Mouse (Mus musculus): Measurements from ENCODE around the gene Piwil1. TPM values are rescaled to one million over a fixed set of nuclear protein-coding genes. Genes with fewer than 3 reads are reported as not detected.

Piwil1 gene
- total and polyA plus RNA-seq, 3 experiments, result not detected

DNA sequence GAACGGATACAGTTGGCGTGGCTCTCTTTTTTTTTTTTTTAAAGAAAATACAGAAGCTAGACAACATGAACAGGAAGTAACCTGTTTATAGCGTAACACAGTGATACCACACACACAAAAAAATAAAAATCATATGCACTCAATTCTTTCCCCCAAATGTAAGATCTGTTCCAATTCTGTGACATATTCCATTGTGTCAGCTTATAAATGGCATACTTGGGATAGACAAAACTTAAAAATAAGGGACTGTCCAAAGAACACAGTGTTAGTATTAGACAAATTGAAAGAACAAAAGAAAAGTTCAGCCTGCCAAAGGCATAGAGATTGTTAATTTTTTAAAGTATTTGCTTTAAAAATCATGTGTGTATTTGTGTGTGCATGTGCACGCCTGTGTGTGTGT is 25.0 kb upstream of the Piwil1 start:
- TF ChIP-seq ZKSCAN1 (IDR thresholded peaks at IDR 0.05; ENCODE audit: borderline replicate concordance, low read depth, low read length), result no peak
- no peak for TF ChIP-seq ETS1 (conservative IDR thresholded peaks at IDR 0.05; ENCODE audit: low read depth, low read length)
- no peak for TF ChIP-seq USF1 (IDR thresholded peaks at IDR 0.05; ENCODE audit: low read depth, low read length)
- TF ChIP-seq ZNF384 (IDR thresholded peaks at IDR 0.05; ENCODE audit: low read depth, low read length), result no peak
- no peak for TF ChIP-seq MEF2A (IDR thresholded peaks at IDR 0.05; ENCODE audit: borderline replicate concordance, low read depth, low read length)
- no peak for TF ChIP-seq PAX5 (IDR thresholded peaks at IDR 0.05; ENCODE audit: low read length)
- TF ChIP-seq TCF12 (IDR thresholded peaks at IDR 0.05; ENCODE audit: low read depth, low read length), result no peak
- no peak for TF ChIP-seq HCFC1 (IDR thresholded peaks at IDR 0.05; ENCODE audit: low read depth, low read length)
- TF ChIP-seq ZMIZ1 (IDR thresholded peaks at IDR 0.05; ENCODE audit: low read depth, low read length), result no peak
- TF ChIP-seq MAZ (IDR thresholded peaks at IDR 0.05; ENCODE audit: low read depth, low read length), result no peak
- no peak for TF ChIP-seq MAFK (IDR thresholded peaks at IDR 0.05; ENCODE audit: insufficient replicate concordance, low read length)
- no peak for TF ChIP-seq MAX (IDR thresholded peaks at IDR 0.05; ENCODE audit: low read length)
- TF ChIP-seq SIN3A (IDR thresholded peaks at IDR 0.05; ENCODE audit: low read length), result no peak
- TF ChIP-seq MYC (IDR thresholded peaks at IDR 0.05; ENCODE audit: low read depth, low read length), result no peak
- TF ChIP-seq CHD2 (IDR thresholded peaks at IDR 0.05; ENCODE audit: low read length), result no peak
- TF ChIP-seq CTCF (conservative IDR thresholded peaks at IDR 0.05 in 1 of 2, IDR thresholded peaks at IDR 0.05 in 1 of 2; ENCODE audit: low read depth in 2 of 2, low read length in 2 of 2), result no peak
- TF ChIP-seq ELF1 (IDR thresholded peaks at IDR 0.05; ENCODE audit: low read depth, low read length), result no peak
- TF ChIP-seq MXI1 (IDR thresholded peaks at IDR 0.05; ENCODE audit: low read depth, low read length), result no peak
- in situ Hi-C loops (cut with MboI; ENCODE audit: low pct_ligation_motif_present, low pct_unique_long_range_greater_than_20kb, low sequenced_read_pairs), result no loop called here
- Histone ChIP-seq H3K4me3 (replicated peaks in 1 of 3; ENCODE audit: low read depth in 2 of 3, low read length in 2 of 3, poor library complexity in 1 of 3) (no peak overlapping the region), H3K9ac (ENCODE audit: insufficient read depth, low read depth) (no peak overlapping the region), H3K4me2 (ENCODE audit: insufficient read depth, low read depth, poor library complexity, severe bottlenecking) (no peak overlapping the region), H3K79me2 (replicated peaks; ENCODE audit: control insufficient read depth, extremely low read depth, insufficient read depth, poor library complexity, severe bottlenecking) (no peaks in the 10 kb centered on the region), H3K36me3 (replicated peaks in 1 of 2; ENCODE audit: control insufficient read depth in 1 of 2, insufficient read depth in 1 of 2, low read length in 1 of 2) (no peaks in the 10 kb centered on the region), H3K27ac (ENCODE audit: insufficient read depth, low read depth) (no peak overlapping the region), H3K27me3 (replicated peaks) (no peaks in the 10 kb centered on the region), H3K9me3 (replicated peaks; ENCODE audit: low read length) (peaks cover 67% of the 10 kb centered on the region), H3K4me1 (ENCODE audit: control insufficient read depth in 1 of 2, insufficient read depth in 2 of 2) (no peaks in the 10 kb centered on the region)
- dilution Hi-C loops (cut with MboI; ENCODE audit: extremely low pct_ligation_motif_present, extremely low pct_unique_long_range_greater_than_20kb, low sequenced_read_pairs), result no loop called here
- no peak for DNase-seq (ENCODE audit: extremely low read depth)

- no peak overlapping the region for H3K4me2 ChIP-seq (ENCODE audit: insufficient read depth, low read depth, poor library complexity, severe bottlenecking)
- H3K4me3 ChIP-seq (replicated peaks in 1 of 3; ENCODE audit: low read depth in 2 of 3, low read length in 2 of 3, poor library complexity in 1 of 3), result no peak overlapping the region
- no peaks in the 10 kb centered on the region for H3K36me3 ChIP-seq (replicated peaks in 1 of 2; ENCODE audit: control insufficient read depth in 1 of 2, insufficient read depth in 1 of 2, low read length in 1 of 2)
- TF ChIP-seq EP300 (IDR thresholded peaks at IDR 0.05; ENCODE audit: low read length), result no peak
- dilution Hi-C loops (cut with MboI; ENCODE audit: extremely low pct_ligation_motif_present, extremely low pct_unique_long_range_greater_than_20kb, low sequenced_read_pairs) (no loop called here), in situ Hi-C loops (cut with MboI; ENCODE audit: low pct_ligation_motif_present, low pct_unique_long_range_greater_than_20kb, low sequenced_read_pairs) (no loop called here)
- no peaks in the 10 kb centered on the region for H3K4me1 ChIP-seq (ENCODE audit: control insufficient read depth in 1 of 2, insufficient read depth in 2 of 2)
- peaks cover 64% of the 10 kb centered on the region for H3K9me3 ChIP-seq (replicated peaks; ENCODE audit: low read length)
- no peak overlapping the region for H3K9ac ChIP-seq (ENCODE audit: insufficient read depth, low read depth)
- no peak for DNase-seq (ENCODE audit: extremely low read depth)
- H3K27ac ChIP-seq (ENCODE audit: insufficient read depth, low read depth), result no peak overlapping the region
- no peaks in the 10 kb centered on the region for H3K27me3 ChIP-seq (replicated peaks)
- no peaks in the 10 kb centered on the region for H3K79me2 ChIP-seq (replicated peaks; ENCODE audit: control insufficient read depth, extremely low read depth, insufficient read depth, poor library complexity, severe bottlenecking)
These were observed 24.5 kb upstream of the Piwil1 start for GRCm38 (mm10) chr5:128677861-128678260.

Measured in CH12.LX (cell line).